Mouse (Mus musculus): ENCODE data around the gene Ush2a. TPM values are rescaled to one million over a fixed set of nuclear protein-coding genes. Genes with fewer than 3 reads are reported as not detected.

The Ush2a gene
- total and polyA plus RNA-seq, 3 experiments, result 0.11 TPM; not detected in 2

GRCm38 (mm10) chr1:188815072-188815471 lies 553.2 kb downstream of the Ush2a start:
- Histone ChIP-seq H3K9me3 (replicated peaks) (peaks cover 26% of the 10 kb centered on the region), H3K36me3 (replicated peaks) (no peaks in the 10 kb centered on the region), H3K4me1 (ENCODE audit: insufficient read depth, low read depth, low read length) (no peaks in the 10 kb centered on the region), H3K4me3 (ENCODE audit: low read depth, low read length) (no peak overlapping the region), H3K27me3 (ENCODE audit: insufficient read depth, low read length) (no peaks in the 10 kb centered on the region)
- no peak for TF ChIP-seq TAL1 (conservative IDR thresholded peaks at IDR 0.05; ENCODE audit: low read depth, low read length)
- no peak for TF ChIP-seq POLR2AphosphoS5 (IDR thresholded peaks at IDR 0.05; ENCODE audit: insufficient replicate concordance, low read depth, low read length)
- TF ChIP-seq GATA1 (IDR thresholded peaks at IDR 0.05; ENCODE audit: borderline replicate concordance, low read length), result no peak
- TF ChIP-seq CTCF (IDR thresholded peaks at IDR 0.05; ENCODE audit: low read depth, low read length), result no peak
- TF ChIP-seq GATA2 (IDR thresholded peaks at IDR 0.05; ENCODE audit: borderline replicate concordance, low read depth, low read length), result no peak
- ATAC-seq (ENCODE audit: extremely low read depth, insufficient number of reproducible peaks, low FRiP score, poor library complexity, severe bottlenecking) (no peak), DNase-seq (ENCODE audit: low spot score) (no peak)

DNA sequence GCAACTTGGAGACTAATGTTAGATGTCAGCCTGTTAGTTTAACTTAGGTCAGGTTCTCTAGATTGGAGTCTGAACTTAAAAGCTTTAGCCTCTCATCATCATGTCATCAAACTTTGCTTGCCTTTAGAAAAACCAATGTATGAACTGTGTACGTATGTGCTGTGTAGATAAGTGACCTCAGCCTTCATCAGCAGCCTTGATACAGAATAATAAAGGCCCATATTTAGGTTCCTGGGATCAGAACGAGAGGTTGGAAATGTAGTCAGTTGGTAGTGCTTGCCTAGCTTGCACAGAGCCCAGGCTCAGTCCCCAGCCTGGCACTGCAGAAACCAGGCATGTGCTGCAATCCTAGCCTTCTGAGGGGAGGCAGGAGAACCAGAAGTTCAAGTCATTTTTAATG lies 562.4 kb downstream of the Ush2a start:
- DNase-seq (ENCODE audit: low spot score) (no peak), ATAC-seq (ENCODE audit: extremely low read depth, insufficient number of reproducible peaks, low FRiP score, poor library complexity, severe bottlenecking) (no peak)
- Histone ChIP-seq H3K4me3 (ENCODE audit: low read depth, low read length) (no peak overlapping the region), H3K27me3 (ENCODE audit: insufficient read depth, low read length) (no peaks in the 10 kb centered on the region), H3K9me3 (replicated peaks) (peaks cover 41% of the 10 kb centered on the region), H3K36me3 (replicated peaks) (no peaks in the 10 kb centered on the region), H3K4me1 (ENCODE audit: insufficient read depth, low read depth, low read length) (no peaks in the 10 kb centered on the region)
- TF ChIP-seq CTCF (IDR thresholded peaks at IDR 0.05; ENCODE audit: low read depth, low read length) (no peak), GATA2 (IDR thresholded peaks at IDR 0.05; ENCODE audit: borderline replicate concordance, low read depth, low read length) (no peak), GATA1 (IDR thresholded peaks at IDR 0.05; ENCODE audit: borderline replicate concordance, low read length) (no peak), TAL1 (conservative IDR thresholded peaks at IDR 0.05; ENCODE audit: low read depth, low read length) (no peak), POLR2AphosphoS5 (IDR thresholded peaks at IDR 0.05; ENCODE audit: insufficient replicate concordance, low read depth, low read length) (no peak)

- ATAC-seq (ENCODE audit: extremely low read depth, insufficient number of reproducible peaks, low FRiP score, poor library complexity, severe bottlenecking) (no peak), DNase-seq (ENCODE audit: low spot score) (no peak)
- Histone ChIP-seq H3K9me3 (replicated peaks) (peaks cover 49% of the 10 kb centered on the region), H3K27me3 (ENCODE audit: insufficient read depth, low read length) (no peaks in the 10 kb centered on the region), H3K4me1 (ENCODE audit: insufficient read depth, low read depth, low read length) (no peaks in the 10 kb centered on the region), H3K4me3 (ENCODE audit: low read depth, low read length) (no peak overlapping the region), H3K36me3 (replicated peaks) (no peaks in the 10 kb centered on the region)
- TF ChIP-seq GATA2 (IDR thresholded peaks at IDR 0.05; ENCODE audit: borderline replicate concordance, low read depth, low read length) (no peak), GATA1 (IDR thresholded peaks at IDR 0.05; ENCODE audit: borderline replicate concordance, low read length) (no peak), POLR2AphosphoS5 (IDR thresholded peaks at IDR 0.05; ENCODE audit: insufficient replicate concordance, low read depth, low read length) (no peak), CTCF (IDR thresholded peaks at IDR 0.05; ENCODE audit: low read depth, low read length) (no peak), TAL1 (conservative IDR thresholded peaks at IDR 0.05; ENCODE audit: low read depth, low read length) (no peak)
Observed at GRCm38 (mm10) chr1:188824878-188825532, 563.2 kb downstream of the Ush2a start.

DNA sequence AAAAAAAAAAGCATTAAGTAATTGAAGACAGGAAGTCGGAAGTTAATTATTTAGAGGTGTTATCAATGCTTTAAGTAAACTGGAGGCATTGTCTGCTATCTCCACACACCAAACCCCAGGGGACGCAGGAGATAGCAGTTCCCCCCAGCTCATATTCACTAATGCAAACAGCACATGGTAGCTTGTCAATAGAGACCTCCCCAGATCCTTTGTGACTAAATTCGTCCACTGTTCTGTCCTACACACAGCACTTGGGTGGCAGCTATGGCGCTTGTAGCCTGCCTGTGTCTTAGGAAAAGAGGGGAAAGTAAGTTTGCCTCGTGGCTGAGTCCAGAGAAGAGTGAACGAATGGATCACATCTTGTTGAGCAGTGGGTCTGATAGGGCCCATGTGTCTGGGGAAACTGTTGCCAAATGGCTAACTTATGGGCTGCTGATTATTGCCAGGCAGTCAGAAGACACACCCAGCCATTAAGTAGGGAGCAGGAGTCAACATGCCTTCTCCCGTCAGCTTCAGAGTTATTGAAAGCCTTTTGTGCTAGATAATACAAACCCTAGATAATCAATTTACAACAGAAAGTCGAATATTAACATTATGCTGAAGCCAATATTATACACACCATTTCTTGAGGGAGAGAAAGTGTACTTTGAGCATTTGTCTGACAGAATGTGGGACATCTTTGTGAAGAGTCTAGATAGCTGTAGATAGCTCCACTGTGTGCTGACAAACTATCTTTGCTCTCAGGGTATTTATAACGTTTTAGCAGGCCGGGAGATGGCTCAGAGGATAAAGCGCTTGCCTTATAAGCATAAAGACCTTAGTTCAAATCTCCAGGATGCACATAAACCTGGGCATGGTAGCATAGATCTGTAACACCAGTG lies 568.9 kb downstream of the Ush2a start:
- Histone ChIP-seq H3K4me1 (ENCODE audit: insufficient read depth, low read depth, low read length) (no peaks in the 10 kb centered on the region), H3K36me3 (replicated peaks) (no peaks in the 10 kb centered on the region), H3K4me3 (ENCODE audit: low read depth, low read length) (no peak overlapping the region), H3K9me3 (replicated peaks) (peaks cover 64% of the 10 kb centered on the region), H3K27me3 (ENCODE audit: insufficient read depth, low read length) (no peaks in the 10 kb centered on the region)
- DNase-seq (ENCODE audit: low spot score), result no peak
- ATAC-seq (ENCODE audit: extremely low read depth, insufficient number of reproducible peaks, low FRiP score, poor library complexity, severe bottlenecking), result no peak
- no peak for TF ChIP-seq TAL1 (conservative IDR thresholded peaks at IDR 0.05; ENCODE audit: low read depth, low read length)
- no peak for TF ChIP-seq GATA2 (IDR thresholded peaks at IDR 0.05; ENCODE audit: borderline replicate concordance, low read depth, low read length)
- no peak for TF ChIP-seq GATA1 (IDR thresholded peaks at IDR 0.05; ENCODE audit: borderline replicate concordance, low read length)
- no peak for TF ChIP-seq POLR2AphosphoS5 (IDR thresholded peaks at IDR 0.05; ENCODE audit: insufficient replicate concordance, low read depth, low read length)
- TF ChIP-seq CTCF (IDR thresholded peaks at IDR 0.05; ENCODE audit: low read depth, low read length), result no peak

GRCm38 (mm10) chr1:188833906-188834305 lies 572.1 kb downstream of the Ush2a start:
- TF ChIP-seq CTCF (IDR thresholded peaks at IDR 0.05; ENCODE audit: low read depth, low read length) (no peak), GATA2 (IDR thresholded peaks at IDR 0.05; ENCODE audit: borderline replicate concordance, low read depth, low read length) (no peak), POLR2AphosphoS5 (IDR thresholded peaks at IDR 0.05; ENCODE audit: insufficient replicate concordance, low read depth, low read length) (no peak), GATA1 (IDR thresholded peaks at IDR 0.05; ENCODE audit: borderline replicate concordance, low read length) (no peak), TAL1 (conservative IDR thresholded peaks at IDR 0.05; ENCODE audit: low read depth, low read length) (no peak)
- H3K27me3 ChIP-seq (ENCODE audit: insufficient read depth, low read length), result no peaks in the 10 kb centered on the region
- H3K4me3 ChIP-seq (ENCODE audit: low read depth, low read length), result no peak overlapping the region
- ATAC-seq (ENCODE audit: extremely low read depth, insufficient number of reproducible peaks, low FRiP score, poor library complexity, severe bottlenecking), result no peak
- DNase-seq (ENCODE audit: low spot score), result no peak
- no peaks in the 10 kb centered on the region for H3K4me1 ChIP-seq (ENCODE audit: insufficient read depth, low read depth, low read length)
- H3K9me3 ChIP-seq (replicated peaks), result peaks cover 54% of the 10 kb centered on the region
- H3K36me3 ChIP-seq (replicated peaks), result no peaks in the 10 kb centered on the region

DNA sequence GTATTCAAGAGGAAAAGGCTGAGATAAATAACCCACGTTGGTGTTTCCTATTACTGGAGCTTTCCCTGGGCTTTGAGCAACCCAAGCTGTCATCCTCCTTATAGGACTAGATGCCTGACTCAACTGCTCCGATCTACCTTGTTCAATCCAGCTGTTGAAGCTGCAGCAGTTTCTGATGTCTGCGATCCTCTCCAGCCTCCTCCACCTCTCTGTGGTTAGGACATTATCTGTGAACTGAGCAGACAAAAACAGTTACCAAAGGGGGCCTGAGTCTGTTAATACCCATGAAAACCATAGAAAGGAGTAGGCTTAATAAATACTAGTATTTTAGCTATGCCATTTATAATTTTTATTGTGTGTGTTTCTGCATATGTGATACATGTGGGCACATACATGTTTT lies 572.9 kb downstream of the Ush2a start:
- Histone ChIP-seq H3K9me3 (replicated peaks) (peaks cover 54% of the 10 kb centered on the region), H3K36me3 (replicated peaks) (no peaks in the 10 kb centered on the region), H3K27me3 (ENCODE audit: insufficient read depth, low read length) (no peaks in the 10 kb centered on the region), H3K4me1 (ENCODE audit: insufficient read depth, low read depth, low read length) (no peaks in the 10 kb centered on the region), H3K4me3 (ENCODE audit: low read depth, low read length) (no peak overlapping the region)
- TF ChIP-seq CTCF (IDR thresholded peaks at IDR 0.05; ENCODE audit: low read depth, low read length), result no peak
- no peak for TF ChIP-seq GATA1 (IDR thresholded peaks at IDR 0.05; ENCODE audit: borderline replicate concordance, low read length)
- no peak for TF ChIP-seq TAL1 (conservative IDR thresholded peaks at IDR 0.05; ENCODE audit: low read depth, low read length)
- TF ChIP-seq POLR2AphosphoS5 (IDR thresholded peaks at IDR 0.05; ENCODE audit: insufficient replicate concordance, low read depth, low read length), result no peak
- no peak for TF ChIP-seq GATA2 (IDR thresholded peaks at IDR 0.05; ENCODE audit: borderline replicate concordance, low read depth, low read length)
- DNase-seq (ENCODE audit: low spot score) (no peak), ATAC-seq (ENCODE audit: extremely low read depth, insufficient number of reproducible peaks, low FRiP score, poor library complexity, severe bottlenecking) (no peak)
